Mouse (Mus musculus): Measurements from ENCODE around the gene Dhcr24. TPM values are rescaled to one million over a fixed set of nuclear protein-coding genes. Genes with fewer than 3 reads are reported as not detected.
A peak's percentile ranks its signal among the peaks of the same experiment; 100 is the strongest.

Gene Dhcr24
- total RNA-seq, 1 experiment from 2014 or later = 14.8 TPM

DNA sequence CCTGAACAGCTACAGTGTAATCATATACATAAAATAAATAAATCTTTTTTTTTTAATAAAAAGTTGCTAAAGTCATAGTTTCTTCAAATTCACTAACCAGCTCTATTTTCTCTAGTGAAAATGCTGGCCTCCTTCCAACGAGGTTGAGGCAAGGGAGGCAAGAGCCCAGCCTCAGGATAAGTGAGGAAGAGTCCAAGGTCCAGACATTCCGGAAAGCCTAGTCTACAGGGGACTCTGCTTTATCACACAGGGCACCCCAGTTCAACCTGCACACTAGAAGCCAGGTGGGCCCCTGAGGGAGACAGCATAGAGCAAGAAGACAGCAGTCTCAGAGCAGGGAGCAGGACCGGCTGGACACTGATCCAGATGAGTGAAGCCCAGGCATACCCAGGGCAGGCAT, 60.6 kb downstream of the Dhcr24 start:
- ATAC-seq (replicated peaks in 1 of 2; ENCODE audit: insufficient read depth in 1 of 2, low FRiP score in 2 of 2, low TSS enrichment in 1 of 2, low read depth in 1 of 2, poor library complexity in 2 of 2, severe bottlenecking in 2 of 2) = no peak

DNA sequence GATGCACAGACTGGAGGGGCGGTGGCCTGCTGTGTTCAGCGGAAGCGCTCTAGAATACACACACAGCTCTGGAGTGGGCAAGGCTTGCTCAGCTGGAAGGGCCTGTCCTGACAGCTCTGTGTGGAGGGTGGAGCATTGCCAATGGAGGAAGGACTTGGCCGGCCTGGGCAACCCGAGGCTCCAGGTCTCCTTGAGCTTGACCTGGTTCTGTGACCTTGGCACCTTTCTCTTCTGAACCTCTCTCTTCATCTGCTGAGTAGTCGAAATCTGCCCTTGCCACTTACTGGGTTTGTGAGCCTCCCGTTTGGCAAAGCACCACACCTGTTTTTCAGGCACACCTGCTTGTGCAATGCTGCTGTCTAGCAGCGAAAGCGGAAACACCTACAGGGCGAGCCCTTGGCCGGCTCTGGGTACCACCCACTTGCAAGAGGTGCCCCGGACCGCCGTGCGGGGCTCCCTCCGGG, 61.2 kb downstream of the Dhcr24 start, which contains the start of gene Ttc22:
Gene Ttc22, plus strand, starts transcription at position 403 of the 464 bp plus-strand sequence.
- no peak for ATAC-seq (replicated peaks in 1 of 2; ENCODE audit: insufficient read depth in 1 of 2, low FRiP score in 2 of 2, low TSS enrichment in 1 of 2, low read depth in 1 of 2, poor library complexity in 2 of 2, severe bottlenecking in 2 of 2)

DNA sequence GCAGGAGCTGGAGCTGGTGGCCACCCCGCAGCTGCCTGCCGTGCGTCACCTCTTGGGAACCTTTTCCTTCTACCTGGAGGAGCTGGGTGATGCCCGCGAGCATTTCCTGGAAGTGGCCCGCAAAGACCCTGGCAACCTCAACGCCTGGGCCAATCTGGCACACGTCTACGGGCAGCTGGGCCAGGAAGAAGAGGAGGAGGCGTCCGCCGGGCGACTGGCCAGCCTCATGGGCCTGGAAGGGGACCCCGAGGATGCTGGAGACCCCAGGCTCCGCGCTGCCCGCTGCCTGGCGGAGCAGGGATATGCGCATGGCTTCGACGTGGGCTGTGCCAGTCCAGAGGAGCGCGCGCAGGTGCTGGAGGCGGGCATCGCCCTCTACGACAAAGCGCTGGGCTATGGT, 61.9 kb downstream of the Dhcr24 start:
- ATAC-seq (replicated peaks in 1 of 2; ENCODE audit: insufficient read depth in 1 of 2, low FRiP score in 2 of 2, low TSS enrichment in 1 of 2, low read depth in 1 of 2, poor library complexity in 2 of 2, severe bottlenecking in 2 of 2) = no peak

DNA sequence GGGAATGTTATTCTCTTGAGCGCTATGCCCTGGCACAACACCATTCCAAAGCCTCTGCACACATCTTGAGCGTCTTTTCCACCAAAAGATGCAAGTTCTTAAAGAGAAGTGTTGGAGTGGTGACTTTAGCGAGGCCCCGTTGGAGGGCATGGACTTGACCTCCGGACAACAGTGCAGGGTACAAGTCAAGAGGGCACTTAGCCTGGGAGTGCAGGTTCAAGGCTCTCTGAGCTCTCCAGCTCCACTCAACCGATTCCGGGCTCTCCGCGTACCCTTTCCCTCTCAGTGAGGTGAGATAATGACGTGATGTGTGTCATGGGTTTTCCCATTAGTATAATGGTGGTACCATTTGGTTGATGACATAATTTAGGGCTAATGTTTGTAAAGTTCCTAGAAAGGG, 63.4 kb downstream of the Dhcr24 start:
- ATAC-seq (replicated peaks in 1 of 2; ENCODE audit: insufficient read depth in 1 of 2, low FRiP score in 2 of 2, low TSS enrichment in 1 of 2, low read depth in 1 of 2, poor library complexity in 2 of 2, severe bottlenecking in 2 of 2) = no peak

DNA sequence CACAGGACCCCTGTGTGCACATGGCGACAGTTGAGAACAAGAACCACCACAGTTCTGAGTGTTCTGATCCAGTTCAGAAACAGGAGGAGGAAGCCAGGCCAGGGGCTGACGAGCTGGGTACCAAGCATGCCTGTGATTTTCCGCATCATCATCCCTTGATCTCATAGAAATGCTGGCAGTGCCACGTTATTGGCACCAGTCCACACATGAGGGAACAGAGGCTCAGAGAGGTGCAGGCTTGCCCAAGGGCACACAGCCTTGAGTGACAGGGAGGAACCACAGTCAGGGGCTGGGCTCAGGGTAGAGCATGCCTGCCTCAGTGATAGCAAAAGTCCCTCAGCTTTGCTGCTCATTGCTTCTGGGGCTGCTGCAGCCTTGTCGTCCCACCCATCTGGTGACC, 67.0 kb downstream of the Dhcr24 start:
- ATAC-seq (replicated peaks in 1 of 2; ENCODE audit: insufficient read depth in 1 of 2, low FRiP score in 2 of 2, low TSS enrichment in 1 of 2, low read depth in 1 of 2, poor library complexity in 2 of 2, severe bottlenecking in 2 of 2) = no peak

DNA sequence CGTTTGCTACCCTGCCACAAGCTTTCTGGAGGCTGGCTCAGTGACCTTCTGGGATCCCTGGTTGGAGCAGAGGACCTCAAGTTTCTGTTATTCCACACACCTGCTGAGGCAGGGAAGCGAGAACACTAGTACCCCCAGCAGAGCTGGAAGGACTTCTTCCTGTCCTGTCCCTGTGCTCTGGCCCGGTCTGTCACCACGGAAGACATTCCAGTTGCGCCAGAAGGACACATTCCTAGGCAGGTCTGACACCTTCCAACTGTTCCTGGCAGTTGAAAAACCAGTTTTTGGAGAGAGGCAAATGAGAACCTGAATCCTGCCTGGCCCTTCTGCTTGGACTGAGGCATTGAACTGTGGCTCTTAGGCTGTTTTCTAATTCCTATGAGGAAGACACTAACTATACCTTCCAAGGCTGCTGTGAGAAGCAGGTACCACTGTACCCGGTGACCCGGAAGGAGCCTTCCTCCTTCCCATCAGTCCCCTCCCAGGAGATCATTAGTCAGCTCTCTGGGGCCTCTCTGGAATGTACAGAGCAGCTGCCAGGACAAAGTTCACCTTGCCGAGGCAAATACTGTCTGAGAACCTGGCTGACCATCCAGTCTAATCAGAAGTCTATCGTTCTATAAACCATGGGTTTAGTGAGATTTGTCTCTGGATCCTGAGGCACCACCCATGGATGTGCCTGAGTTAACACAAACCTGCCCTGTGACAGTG, 68.0 kb downstream of the Dhcr24 start:
- no peak for ATAC-seq (replicated peaks in 1 of 2; ENCODE audit: insufficient read depth in 1 of 2, low FRiP score in 2 of 2, low TSS enrichment in 1 of 2, low read depth in 1 of 2, poor library complexity in 2 of 2, severe bottlenecking in 2 of 2)

DNA sequence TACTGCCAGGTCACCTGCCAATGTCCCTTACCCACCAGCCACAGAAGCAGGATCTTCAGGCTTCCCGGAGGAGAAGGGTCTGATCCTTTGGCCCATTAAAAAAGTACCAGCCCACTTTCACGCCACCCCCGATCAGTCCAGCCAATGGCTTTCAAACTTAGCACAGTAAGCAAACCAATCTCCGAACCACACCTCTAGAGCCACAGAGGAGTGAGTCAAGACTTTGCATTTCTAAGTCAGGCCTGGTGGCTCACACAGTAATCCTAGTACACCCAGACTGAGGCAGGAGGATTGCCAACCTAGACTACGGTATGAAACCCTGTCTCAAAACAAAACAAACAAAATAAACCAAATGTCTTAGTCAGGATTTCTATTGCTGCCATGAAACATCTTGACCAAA, 68.5 kb downstream of the Dhcr24 start:
- ATAC-seq (replicated peaks in 1 of 2; ENCODE audit: insufficient read depth in 1 of 2, low FRiP score in 2 of 2, low TSS enrichment in 1 of 2, low read depth in 1 of 2, poor library complexity in 2 of 2, severe bottlenecking in 2 of 2) = no peak

DNA sequence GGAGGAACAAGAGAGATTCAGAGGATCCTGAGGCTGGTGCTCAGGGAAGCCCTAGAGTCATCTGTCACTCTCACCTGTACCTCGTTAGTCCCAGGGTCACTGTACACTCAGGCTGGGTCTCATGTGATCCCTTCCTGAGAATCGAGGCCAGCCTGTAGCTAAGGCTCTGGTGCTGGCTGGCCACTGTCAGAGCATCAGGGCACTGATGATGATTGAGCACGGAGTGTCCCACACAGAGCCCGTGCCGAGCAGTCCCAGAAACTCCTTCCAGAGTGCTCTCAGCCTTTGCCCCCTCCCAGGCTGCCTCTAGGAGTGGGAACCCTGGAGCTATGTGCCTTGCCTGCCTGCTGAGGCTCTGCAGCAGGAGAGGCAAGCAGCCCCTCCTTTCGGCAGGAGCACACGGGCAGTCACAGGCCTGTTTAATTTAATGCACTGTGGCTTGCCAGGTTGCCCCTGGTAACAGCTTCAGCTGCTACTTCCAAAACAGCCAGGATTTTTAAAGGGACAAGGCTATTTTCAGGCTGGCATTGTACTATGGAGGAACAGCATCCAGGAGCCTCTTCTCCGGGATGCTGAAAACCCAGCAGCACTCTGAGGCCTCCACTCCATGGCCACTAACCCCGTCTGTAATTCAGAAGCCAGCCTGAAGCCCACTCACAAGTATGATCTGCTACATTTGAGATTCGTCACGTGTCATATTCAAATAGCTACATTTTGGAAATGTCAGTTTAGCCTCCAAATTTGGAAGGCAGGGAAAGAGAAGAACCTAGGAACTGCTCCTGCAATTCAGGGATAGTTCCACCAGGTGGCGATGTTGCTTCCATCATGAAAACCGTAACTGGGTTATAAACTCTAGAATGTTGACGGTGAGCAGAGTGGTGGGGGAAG, 69.7 kb downstream of the Dhcr24 start:
- 0 out of 4 replicates have a peak, but pooled peaks have one; percentile 36 to 46 for ATAC-seq (replicated peaks in 1 of 2; ENCODE audit: insufficient read depth in 1 of 2, low FRiP score in 2 of 2, low TSS enrichment in 1 of 2, low read depth in 1 of 2, poor library complexity in 2 of 2, severe bottlenecking in 2 of 2)

DNA sequence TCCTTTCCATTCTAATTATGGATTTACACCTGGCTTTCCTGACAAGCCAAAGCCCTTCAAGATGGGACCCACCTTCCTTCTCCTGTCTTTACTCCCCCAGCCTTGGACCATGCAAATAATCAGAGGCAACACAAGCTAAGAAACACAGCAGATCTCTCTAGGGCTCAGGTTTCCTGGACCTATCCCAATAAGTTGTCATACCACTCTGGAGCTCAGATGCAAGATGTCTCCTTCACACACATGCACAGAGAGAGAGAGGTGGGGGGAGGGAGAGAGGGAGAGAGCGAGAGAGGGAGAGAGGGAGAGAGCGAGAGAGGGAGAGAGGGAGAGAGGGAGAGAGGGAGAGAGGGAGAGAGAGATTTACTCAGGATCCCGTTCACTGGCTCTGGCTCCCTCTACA, 71.5 kb downstream of the Dhcr24 start:
- no peak for ATAC-seq (replicated peaks in 1 of 2; ENCODE audit: insufficient read depth in 1 of 2, low FRiP score in 2 of 2, low TSS enrichment in 1 of 2, low read depth in 1 of 2, poor library complexity in 2 of 2, severe bottlenecking in 2 of 2)

DNA sequence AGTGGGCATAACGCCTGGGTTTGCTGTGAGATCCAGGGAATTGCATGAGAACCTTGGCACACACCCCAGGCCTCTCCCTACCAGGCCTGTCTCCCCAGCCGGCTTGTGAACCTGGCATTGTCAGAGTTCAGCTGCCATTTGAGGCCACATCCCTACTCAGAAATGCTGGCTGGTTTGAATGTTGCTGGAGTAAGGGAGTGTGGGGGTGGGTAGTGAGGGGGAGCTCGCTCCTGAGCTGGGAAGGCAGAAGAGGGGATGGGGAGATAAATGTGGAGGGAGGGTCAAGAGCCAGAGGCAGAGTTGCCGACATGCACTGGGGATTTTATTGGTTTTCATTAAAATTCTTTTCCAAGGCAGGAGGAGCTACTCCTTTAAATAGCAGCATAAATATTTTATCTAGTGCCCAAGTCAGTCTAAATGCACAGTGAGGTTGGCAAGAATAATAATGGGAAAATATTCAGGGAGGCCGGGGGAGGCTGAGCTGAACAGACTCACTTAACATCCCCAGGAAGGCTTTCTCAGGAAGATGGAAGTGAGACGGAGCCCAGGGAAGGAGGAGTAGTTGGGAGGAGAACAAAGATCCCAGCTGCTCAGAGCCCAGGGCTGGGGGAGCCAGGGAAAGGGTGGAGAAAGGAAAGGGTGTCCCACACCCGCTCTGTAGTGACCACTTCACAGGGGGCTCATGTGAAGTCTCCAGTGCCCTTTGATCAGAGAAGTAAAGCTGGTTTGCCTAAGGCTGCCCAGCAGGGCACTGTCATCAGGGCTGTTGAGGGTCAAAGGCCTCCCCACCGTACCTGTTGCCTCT, 72.6 kb downstream of the Dhcr24 start:
- no peak for ATAC-seq (replicated peaks in 1 of 2; ENCODE audit: insufficient read depth in 1 of 2, low FRiP score in 2 of 2, low TSS enrichment in 1 of 2, low read depth in 1 of 2, poor library complexity in 2 of 2, severe bottlenecking in 2 of 2)

DNA sequence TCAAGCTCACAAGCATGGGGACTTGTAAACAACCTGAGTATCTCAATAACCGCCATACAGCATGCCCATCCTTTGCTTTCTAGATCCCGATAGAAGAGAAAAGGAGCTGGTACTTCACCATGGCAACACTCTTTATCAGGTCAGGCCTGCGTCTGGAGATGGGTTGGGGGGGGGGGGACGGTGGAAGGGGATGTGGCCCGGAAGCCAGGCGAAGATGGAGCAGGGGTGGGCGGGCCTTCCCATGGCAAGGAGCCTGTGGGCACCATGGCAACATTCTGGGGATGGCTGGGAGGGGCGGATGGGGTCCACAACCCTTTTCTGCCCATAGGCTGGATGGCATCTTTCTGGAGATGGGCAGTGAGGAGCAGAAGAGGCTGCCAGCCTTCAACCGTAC, 73.2 kb downstream of the Dhcr24 start:
- ATAC-seq (replicated peaks in 1 of 2; ENCODE audit: insufficient read depth in 1 of 2, low FRiP score in 2 of 2, low TSS enrichment in 1 of 2, low read depth in 1 of 2, poor library complexity in 2 of 2, severe bottlenecking in 2 of 2) = no peak

Other genes with a start within 250 kb of the Dhcr24 start
- gene Usp24, start 244.8 kb upstream of the Dhcr24 start, total RNA-seq (2017) = 43.7 and 44.5 TPM in 2 replicates
- gene Pcsk9, start 96.7 kb upstream of the Dhcr24 start, total RNA-seq (2017) = 0.15 TPM in 1 of 2 replicates, not detected in the other
- gene Bsnd, start 68.8 kb upstream of the Dhcr24 start, total RNA-seq (2017) = not detected in 2 replicates
- not detected in 2 replicates for gene Lexm, start 56.2 kb downstream of the Dhcr24 start, total RNA-seq (2017)
- gene Ttc22, start 61.4 kb downstream of the Dhcr24 start, total RNA-seq (2017) = not detected in 2 replicates
- 7.7 and 9.1 TPM in 2 replicates for gene Pars2, start 90.0 kb downstream of the Dhcr24 start, total RNA-seq (2017)
- gene Ttc4, start 117.9 kb downstream of the Dhcr24 start, total RNA-seq (2017) = 41.9 and 46.4 TPM in 2 replicates
- not detected in 2 replicates for gene Mroh7, start 169.9 kb downstream of the Dhcr24 start, total RNA-seq (2017)
- not detected in 2 replicates for gene Fam151a, start 172.9 kb downstream of the Dhcr24 start, total RNA-seq (2017)
- 7.2 and 11.1 TPM in 2 replicates for gene Acot11, start 244.0 kb downstream of the Dhcr24 start, total RNA-seq (2017)

Data from hematopoietic stem cell, adult 5-6 weeks (primary cell).